Mouse (Mus musculus): Measurements from ENCODE around the gene Fem1a.

Fem1a gene

DNA sequence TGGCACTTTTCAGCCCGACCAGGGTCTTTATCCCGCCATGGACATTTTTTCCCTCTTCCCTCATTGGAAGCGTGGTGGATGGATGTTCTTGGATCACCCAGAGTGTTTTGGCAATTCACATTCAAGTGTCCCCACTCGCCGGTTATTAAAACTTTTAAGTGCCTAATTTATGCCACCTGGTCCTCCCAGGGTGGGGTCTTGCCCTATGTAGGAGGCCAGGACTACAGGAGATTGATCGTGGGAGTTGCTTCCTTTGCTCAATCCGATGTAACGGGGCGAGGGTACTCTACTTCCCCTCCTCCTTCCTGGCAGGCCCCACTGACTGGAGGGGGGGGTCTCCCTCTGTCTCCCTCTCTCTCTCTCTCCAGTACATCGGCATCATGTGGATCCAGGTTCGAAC is 48.1 kb downstream of the Fem1a start:
- no peak for DNase-seq

DNA sequence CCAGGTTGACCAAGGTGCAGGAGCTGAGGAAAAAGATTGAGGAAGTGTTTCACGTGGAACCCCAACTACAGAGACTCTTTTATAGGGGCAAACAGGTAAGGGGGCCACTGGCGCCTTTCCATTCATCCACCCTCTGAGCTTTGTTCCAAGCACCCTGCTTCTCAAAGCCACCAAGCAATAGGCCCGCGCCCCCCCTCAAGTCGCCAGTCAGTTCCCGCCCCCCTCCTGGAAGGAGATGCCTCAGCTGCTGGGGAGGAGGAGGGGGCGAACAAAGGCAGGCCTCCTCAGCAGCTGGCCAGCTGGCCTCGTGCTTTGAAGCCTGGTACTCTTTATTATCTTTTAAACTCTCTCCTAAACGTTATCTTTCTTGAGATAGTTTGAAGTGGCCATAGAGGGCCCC is 48.5 kb downstream of the Fem1a start:
- no peak for DNase-seq

DNA sequence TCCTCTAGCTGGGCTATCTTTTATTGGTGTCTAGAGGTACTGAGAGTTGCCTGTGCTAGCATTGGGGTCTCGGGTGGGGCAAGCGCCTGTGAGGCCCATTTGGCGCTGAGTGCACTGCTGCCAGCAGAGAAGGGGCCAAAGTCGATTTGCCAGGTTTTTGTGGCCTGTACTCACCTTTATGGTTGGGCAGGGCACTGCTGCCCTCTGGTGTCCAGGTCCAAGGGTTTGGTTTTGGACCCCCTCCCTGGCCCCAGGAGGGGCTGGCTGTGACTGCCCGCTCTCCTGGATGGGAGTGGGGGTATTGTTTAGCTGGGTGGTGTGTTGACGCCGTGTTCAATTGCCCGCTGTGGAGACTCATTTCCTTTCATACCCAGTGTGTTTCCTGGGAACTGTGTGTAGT is 49.2 kb downstream of the Fem1a start:
- peak; percentile 41 to 44 for DNase-seq

DNA sequence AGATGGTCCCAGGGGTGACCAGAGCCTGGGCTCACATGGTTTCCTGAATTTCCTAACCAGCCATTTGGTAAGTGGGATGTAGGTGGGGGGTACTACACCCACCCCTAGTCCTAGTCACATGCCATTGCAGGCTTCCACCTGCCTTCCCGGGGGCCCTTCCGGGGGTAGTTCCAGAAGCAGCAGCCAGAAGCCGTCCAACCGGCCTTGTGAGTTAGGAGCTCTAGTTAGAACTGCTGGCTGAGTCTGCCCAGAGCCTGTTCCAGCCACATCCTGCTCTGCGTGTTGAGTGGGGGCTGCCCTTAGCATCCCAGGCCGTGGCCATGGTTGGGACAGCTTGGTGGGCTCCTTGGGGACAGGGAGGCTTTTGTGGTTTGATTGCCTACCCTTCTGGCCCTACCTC is 51.5 kb downstream of the Fem1a start:
- DNase-seq: no peak

DNA sequence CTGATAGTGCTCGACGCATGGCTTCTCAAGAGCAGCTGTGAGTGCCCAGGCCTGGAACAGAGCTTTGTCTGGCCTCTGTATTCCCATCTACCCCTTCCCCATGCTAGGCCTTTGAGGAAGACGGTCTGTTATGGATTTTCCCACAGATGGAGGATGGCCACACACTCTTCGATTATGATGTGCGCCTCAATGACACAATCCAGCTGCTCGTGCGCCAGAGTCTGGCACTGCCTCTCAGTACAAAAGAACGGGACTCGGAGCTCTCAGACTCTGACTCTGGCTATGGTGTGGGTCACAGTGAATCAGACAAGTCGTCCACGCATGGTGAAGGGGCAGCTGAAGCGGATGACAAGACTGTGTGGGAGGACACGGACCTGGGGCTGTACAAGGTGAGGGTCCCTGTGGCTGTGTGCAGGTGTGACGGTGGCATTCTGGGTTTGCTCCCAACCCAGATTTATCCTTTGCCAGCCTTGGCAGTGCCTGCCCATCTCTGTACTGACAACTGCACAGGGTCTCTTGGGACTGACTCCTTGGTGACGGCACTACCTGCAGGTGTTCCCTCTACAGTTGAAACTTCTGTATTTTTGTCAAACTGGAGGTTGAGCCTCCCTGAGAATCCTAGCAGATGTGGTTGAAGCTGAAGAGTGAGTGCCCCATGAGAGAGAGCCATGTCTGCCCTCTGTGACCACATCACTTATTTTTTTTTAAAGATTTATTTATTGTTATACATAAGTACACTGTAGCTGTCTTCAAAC is 52.8 kb downstream of the Fem1a start:
- DNase-seq: peak; percentile 34 to 45

All from B cell, adult 2 months (primary cell).